ENCODE assay signal across 9 mouse cellular contexts in genomic region chr9:64025565-64025964, GRCm38 (mm10). TPM values are rescaled to one million over a fixed set of nuclear protein-coding genes. Genes with fewer than 3 reads are reported as not detected.
DNase-seq lines count a peak whose midpoint lies in the region.
"Had no signal": no experiment of that assay in that cellular context is flagged by ENCODE, and none has a peak within 500 bp of the region (broad histone marks: within the 10 kb centered on the region; RNA-seq: fewer than 3 reads in every experiment).

No protein-coding gene starts in this region.

- H3K27ac ChIP-seq in embryonic facial prominence, embryonic 10.5 days (replicated peaks) = no peak overlapping the region

- H3K4me1 ChIP-seq in embryonic facial prominence, embryonic 10.5 days = peaks cover 49% of the 10 kb centered on the region

- no peak overlapping the region for H3K4me3 ChIP-seq in embryonic facial prominence, embryonic 10.5 days

- peak; percentile 20 for DNase-seq in cerebellum, adult 8-10 months
- no peak for DNase-seq in cerebellum, adult 11-12 months
- peak; percentile 25 for DNase-seq in right cerebral cortex, postnatal 14 days
- DNase-seq in right cerebral cortex, postnatal 10 days (ENCODE audit: low spot score in 2 of 2) = no peak
- peak; percentile 59 for DNase-seq in embryonic facial prominence, embryonic 10.5 days (ENCODE audit: low spot score)
- DNase-seq in kidney, postnatal 4 days = peak; percentile 80 to 83
- peak; percentile 82 for DNase-seq in splenic B cell, adult 2 months (ENCODE audit: low read depth, low spot score)
- DNase-seq in frontal cortex, postnatal 10 days (ENCODE audit: low spot score in 2 of 2) = no peak

- peaks cover 11% of the 10 kb centered on the region; the same call in 1 of the 2 replicates for H3K27me3 ChIP-seq in embryonic facial prominence, embryonic 10.5 days (replicated peaks; ENCODE audit: low read depth, poor library complexity, severe bottlenecking)
- no peaks in the 10 kb centered on the region for H3K27me3 ChIP-seq in splenic B cell, adult 2 months (ENCODE audit: control insufficient read depth, insufficient read depth, low read length, poor library complexity, severe bottlenecking)
- H3K27me3 ChIP-seq: Patski had no signal

- no peaks in the 10 kb centered on the region for H3K9me3 ChIP-seq in embryonic facial prominence, embryonic 10.5 days

- no peaks in the 10 kb centered on the region for H3K36me3 ChIP-seq in embryonic facial prominence, embryonic 10.5 days (replicated peaks)
- no peaks in the 10 kb centered on the region for H3K36me3 ChIP-seq in splenic B cell, adult 2 months (ENCODE audit: control insufficient read depth, insufficient read depth, low read length, poor library complexity, severe bottlenecking)

- WGBS in embryonic facial prominence, embryonic 10.5 days = 2% methylated on average over 3 of the region's 3 CpGs

RNA-seq across cellular contexts. Expression of gene Smad6, which starts 3.7 kb away (rescaled TPM):
- 7.2 and 7.3 TPM in 2 replicates for polyA plus RNA-seq in embryonic facial prominence, embryonic 10.5 days (2016; fragmentation: Nextera tagmentation; extraction: Ambion mirVana)

Comparison
In these comparisons a context has a peak if more than half of its experiments do, and no peak if none do; other contexts are left out.
1. DNase-seq: peak in cerebellum, adult 8-10 months (single experiment), right cerebral cortex, postnatal 14 days (single experiment), embryonic facial prominence, embryonic 10.5 days (single experiment), kidney, postnatal 4 days (2 of 2) and splenic B cell, adult 2 months (single experiment); none in cerebellum, adult 11-12 months (single experiment), right cerebral cortex, postnatal 10 days (0 of 2) and frontal cortex, postnatal 10 days (0 of 2).